Mouse (Mus musculus): ENCODE results near the gene Immp2l.
"Not testable (repeated sequence)": the region's sequence is repeated elsewhere in the genome, so short reads cannot be mapped to it uniquely, and the experiment has no call there.

The Immp2l gene

DNA sequence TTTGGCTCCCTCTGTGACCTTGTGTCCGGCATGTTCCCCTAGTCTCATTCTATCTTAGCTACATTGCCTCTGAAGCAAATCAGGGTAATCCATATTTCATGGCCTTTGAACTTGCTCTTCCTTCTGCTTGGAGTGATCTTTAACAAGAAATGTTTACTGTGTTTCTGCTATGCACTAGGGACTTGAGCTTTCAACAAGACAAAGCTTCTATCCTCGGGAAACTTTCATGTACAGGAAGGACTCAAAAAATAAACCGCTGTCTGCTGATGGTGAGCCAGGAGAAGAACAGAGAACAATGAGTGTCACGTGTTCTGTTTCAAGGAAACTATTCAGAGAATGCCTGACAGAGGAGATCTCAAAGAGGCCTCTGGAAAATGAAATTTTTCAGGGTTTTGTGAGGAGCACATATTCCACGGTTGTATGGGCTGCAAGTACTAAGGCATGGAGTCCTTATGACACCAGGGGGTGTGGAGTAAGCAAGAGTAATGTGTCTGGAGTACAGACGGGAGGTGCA, 814.5 kb downstream of the Immp2l start:
- peak; percentile 54 for DNase-seq (ENCODE audit: inconsistent ontology term)

DNA sequence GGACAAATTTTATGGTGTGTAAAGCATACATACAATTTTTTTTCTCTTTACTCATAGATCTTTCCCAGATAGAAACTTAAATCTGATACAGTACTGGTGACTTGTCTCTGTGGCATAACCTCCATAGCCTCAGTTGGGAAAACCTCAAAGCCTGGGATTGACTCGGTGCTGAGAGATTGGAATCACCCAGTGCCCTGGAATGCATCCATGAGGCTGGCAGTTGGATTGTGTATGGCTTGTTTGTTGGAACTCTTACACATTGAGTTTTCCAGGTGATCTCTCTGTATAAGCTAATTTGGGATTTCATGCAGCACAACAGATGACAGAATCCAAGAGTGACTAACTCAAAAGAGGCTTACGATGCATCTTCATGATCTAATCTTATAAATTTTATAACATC, 815.4 kb downstream of the Immp2l start:
- DNase-seq (ENCODE audit: inconsistent ontology term), result peak; percentile 2

DNA sequence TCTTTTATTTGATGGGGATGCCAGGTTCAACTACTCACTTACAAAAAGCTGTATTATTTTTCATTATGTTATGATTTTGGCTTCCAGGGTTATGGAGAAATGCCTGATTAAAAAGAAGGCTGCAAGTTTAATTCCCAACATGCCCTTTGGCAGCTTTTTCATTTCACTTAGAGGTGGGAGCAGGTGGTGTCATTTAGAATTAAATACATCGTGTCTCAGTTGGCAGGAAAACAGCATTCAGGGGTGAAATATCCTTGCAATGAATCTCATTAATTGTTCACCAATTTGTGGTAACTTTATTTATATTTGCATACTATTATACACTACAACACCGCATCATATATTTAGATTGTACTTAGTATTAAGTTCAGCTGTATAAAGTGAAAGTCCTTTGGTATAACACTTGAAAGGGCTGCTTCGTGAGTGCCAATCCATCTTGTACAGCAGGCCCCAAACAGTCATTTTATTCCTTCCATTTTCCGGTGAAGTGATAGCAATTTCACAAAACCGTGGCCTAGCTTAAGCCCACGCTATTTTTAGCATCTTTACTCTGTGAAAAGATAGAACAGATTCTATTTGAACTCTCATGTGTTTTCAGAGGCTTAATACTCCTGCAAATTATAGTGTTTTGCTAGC, 818.9 kb downstream of the Immp2l start:
- no peak for DNase-seq (ENCODE audit: inconsistent ontology term)

DNA sequence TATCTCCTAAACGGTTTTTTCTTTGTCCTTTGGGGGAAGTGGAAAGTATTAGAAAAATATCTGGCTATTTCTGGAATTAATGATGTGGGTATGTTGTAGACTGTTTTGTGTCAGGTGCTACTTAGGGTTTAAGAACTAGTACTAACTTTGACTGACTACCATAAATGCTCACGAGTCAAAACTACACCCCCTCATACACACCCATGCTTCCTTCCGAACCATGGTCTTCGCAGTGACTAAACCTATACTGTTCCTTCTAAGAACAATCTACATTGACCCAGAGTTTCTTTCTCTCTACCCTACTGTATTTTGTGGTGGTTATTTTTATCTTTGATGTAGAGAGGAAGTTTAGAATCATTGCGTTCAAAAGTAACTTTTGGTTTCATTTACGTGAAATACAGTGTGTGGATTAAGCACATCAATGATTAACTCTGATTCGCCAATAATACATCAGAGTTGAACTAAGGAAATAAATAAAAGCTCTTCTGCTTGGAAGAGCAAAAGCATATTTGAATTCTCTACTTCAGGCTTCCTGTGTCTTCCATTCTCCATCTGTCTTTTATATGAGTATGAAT, 828.1 kb downstream of the Immp2l start:
- DNase-seq (ENCODE audit: inconsistent ontology term), result no peak

DNA sequence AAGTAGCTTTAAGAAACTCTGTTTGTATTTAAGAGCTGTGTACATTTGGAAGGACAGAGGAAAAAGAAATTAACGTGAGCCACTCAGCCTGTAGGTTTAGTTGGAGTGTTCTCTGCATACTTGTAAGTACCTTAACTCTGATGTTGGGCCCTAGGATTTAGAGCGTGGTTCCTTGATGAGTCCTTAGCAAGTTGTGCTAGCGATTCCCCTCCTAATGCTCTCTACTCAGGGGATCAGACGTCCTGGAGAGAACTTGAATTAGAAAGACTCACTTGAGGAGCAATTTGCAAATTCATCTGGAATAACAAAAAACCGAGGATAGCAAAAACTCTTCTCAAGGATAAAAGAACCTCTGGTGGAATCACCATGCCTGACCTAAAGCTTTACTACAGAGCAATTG, 835.8 kb downstream of the Immp2l start:
- DNase-seq (ENCODE audit: inconsistent ontology term), result not testable (repeated sequence)

DNA sequence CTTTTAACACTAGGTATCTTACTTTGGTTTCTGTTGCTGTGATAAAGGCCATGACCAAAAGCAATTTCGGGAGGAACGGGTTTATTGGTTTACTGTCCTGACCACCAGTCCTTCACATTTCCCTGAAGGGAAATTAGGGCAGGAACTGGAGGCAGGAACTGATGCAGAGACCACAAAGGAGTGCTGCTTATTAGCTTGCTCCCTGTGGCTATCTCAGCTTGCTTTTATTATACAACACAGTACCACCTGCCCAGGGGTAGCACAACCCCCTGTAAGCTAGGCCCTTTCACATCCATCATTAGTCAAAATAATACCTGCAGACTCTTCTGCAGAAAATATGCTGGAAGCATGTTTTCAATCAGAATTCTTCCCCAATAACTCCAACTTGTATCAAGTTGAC, 844.4 kb downstream of the Immp2l start:
- DNase-seq (ENCODE audit: inconsistent ontology term), result no peak

DNA sequence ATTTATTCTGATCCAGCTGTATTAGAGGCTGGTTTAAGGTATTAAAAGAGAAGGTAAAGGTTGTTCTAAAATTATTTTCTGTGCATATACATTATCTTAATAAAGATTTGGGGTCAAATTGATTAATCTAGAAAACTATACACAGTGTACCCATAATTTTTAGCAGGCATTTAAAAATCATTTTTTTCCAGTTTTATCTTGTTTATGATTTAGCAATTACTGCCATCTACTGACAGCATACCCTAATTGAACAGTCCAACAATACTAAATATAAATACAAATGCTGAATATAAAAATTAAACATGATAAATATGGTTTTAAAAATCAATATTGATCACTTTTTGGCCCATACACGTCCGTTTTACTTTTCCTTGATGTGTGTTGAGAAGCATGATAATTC, 850.1 kb downstream of the Immp2l start:
- no peak for DNase-seq (ENCODE audit: inconsistent ontology term)

DNA sequence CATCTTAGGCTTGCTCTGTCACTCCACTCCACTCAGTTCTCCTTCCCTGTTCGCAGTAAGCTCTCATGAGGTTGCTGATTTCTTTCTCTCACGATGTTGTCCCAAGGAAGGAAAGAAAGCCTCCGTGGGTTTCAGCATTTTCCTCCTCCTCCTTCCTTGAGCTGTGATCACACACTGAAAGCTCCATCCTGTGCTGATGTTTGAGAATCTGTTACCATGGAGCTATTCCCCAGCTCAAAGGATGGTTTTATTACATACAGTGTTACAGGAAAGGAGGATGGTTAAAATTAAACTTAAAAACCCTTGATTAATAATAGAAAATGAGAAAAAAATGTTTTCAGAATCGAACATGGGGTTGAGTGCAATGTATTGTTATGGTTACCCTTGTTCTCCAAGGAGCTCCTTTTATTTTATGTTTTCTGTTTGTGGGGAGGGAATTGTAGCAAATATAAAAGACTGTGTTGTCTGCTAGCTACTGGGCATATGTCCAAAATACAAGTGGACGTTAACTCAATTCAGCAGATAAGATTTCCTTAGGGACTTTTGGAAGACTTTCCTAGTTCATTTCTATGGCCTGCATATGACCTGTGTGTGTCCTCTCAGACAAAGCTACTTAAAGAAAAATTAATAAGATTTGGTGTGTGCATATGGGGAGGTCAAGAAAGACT, 853.5 kb downstream of the Immp2l start:
- DNase-seq (ENCODE audit: inconsistent ontology term), result no peak

DNA sequence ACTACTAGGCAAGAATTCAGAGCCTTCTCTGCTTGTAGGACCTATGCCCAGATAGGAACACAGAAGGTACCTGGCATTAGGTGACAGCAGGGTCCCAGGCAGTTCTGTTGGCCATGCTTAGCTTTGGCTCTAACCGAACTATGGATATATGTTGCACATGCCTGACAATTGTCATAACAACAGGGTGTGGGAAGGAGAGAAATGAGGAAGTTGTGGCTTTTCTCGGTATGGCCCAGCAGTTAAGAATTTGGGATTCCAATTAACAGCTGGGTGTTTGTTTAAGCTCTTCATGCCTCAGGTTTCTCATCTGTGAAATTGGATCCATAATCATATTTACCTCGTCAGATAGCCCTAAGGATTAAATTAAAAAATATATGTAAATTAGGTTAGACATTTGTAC, 854.6 kb downstream of the Immp2l start:
- DNase-seq (ENCODE audit: inconsistent ontology term), result no peak

DNA sequence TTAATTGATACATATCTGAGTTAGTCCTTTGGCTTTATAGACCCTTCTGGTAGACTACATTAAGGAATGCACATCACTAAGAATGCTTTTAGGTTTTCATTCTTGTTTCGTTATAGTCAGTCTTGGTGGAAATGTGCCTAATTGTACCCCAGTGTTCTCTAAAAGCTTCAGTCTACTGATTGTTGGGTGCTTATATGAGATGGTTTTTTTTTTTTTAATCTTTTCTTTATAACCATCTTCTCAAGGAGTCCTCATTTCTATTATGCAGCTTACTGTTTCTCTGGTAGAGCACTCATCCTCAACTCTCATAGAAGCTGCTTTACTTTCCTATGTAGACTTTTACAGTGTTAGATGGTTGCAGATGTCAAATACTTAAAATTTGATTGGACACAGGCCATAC, 855.1 kb downstream of the Immp2l start:
- DNase-seq (ENCODE audit: inconsistent ontology term), result no peak

DNA sequence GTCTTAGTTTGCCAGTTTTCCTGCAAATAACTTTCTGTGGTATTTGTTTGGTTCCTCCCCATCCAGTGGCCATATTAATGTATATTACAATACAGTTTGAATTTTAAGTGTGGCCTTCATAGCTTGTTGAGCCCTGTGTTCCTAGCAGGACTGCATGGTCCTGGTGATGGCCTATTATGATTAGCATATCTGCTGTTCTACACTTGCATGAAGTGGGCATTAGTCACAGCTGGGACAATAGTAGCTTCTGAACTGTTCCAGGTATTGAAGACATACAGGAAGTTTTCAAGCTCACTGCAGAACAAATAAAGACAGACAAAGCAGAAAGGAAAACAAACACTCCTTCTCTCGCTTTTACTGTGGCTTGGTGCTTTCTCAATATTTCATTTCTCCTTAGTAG, 855.5 kb downstream of the Immp2l start:
- no peak for DNase-seq (ENCODE audit: inconsistent ontology term)

DNA sequence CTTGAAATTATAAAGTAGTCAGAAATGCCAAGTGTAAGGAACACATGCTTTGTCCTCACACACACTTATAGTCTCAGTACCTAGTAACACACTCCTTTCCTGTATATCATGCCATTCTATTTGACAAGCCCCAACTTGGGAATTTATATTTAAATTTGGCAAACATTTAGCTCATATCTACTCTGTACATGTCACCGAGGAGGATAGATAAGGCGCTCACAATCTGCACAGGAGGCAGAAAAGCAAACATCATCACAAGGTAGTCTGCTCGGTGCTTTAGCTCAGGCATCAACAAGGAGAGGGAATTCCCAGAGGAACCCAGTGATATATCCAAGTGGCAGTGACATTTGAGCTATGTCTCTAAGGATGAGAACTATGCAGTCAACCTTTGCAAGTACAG, 856.9 kb downstream of the Immp2l start:
- DNase-seq (ENCODE audit: inconsistent ontology term), result no peak

DNA sequence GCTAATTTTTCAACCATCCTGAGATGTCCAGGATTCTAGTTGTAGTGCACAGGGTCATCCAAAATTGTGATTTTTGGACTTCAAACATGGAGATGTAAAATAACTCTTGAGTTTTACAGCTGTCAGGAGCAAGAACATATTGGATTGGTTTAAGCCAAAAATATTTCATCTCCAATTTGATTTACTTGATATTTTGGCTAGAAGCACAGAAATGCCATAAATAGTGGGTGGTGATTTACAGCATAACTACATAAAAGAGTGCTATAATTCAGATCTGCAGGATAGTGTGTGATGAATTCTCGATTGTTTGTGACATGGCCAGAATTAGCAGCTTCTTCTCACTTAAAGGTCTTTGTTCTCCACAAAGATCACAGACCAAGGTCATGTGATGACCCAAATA, 884.1 kb downstream of the Immp2l start:
- no peak for DNase-seq (ENCODE audit: inconsistent ontology term)

DNA sequence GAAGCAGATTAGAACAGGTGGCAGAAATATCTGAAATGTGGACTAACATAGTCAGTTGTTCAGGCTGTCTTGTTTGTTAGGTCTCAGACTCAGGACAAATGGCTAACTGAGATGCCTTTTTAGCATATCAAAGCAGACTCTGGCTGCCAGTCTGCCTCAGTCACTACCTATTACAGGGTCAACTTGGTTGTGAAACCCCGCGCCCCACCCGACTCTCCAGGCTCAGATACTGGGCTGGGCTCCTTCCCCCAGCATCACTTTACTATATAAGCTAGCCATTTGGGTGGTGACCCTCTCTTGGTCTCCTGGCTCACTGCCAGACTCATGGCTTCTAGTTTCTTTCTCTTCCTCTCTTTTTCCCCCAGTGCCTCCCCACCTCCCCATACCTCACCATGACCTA, 887.7 kb downstream of the Immp2l start:
- no peak for DNase-seq (ENCODE audit: inconsistent ontology term)

DNA sequence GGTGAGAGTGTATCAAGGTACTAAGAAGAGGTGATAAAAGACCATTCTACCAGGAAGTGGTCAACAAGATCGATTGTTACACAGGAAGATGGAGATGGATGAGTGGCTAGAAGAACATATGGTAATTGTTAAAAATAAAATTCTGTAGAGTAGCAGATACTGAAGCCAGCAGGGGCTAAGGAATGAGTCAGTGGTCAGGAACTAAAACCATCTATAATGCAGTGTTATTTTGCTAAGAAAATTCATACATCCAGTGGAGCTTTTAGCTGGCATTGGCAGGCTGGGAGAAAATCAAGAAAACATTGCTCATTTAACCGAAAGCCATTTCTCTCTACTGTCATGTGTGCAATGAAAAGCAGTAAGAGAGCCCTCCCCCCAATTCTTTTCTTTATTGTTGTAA, 913.9 kb downstream of the Immp2l start:
- DNase-seq (ENCODE audit: inconsistent ontology term), result no peak

DNA sequence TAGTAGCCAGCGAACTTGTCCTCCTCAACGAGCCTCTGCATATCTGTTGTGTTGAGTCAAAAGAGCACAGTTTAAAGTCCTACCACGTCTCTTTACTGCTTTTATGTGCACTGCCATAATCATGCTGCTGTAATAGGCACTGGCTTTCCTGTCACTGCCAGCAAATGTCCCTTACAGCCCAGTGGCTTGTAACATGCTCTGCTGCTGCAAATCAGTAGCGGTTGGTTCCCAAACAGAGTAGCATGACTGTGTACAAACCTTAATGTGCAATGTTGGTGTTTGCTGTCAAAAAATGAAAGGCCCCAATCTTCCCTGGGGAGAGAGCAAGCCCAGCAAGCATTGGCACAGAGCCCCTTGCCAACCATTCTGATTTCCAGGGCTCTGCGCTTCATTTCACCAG, 918.0 kb downstream of the Immp2l start:
- no peak for DNase-seq (ENCODE audit: inconsistent ontology term)

DNA sequence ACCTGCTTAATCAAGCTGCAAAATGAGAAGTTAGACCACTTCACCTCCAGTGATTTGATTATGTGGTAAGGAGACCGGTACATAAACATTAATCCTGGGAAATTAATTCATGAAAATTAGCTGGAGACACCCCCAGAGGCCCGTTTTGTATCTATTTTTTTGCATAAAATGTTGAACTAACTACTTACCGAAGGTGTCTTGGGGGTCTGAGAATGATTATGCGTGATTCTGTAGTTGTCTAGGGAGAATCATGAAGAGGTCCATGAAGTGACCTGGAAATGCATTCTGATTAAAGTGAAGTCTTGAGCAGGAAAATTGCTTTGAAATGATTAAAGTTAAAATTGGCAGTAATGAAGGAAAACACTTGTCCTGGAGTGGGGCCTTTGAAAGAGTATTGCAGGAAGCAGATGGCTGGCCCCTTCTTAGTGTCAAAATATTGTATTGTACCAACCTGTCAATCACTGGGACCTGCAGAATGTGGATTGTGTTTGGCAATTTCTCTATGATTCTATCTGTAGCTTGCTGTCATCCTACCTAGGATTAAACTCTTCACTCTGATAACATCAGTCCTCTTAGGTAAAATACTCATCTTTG, 920.3 kb downstream of the Immp2l start:
- no peak for DNase-seq (ENCODE audit: inconsistent ontology term)

DNA sequence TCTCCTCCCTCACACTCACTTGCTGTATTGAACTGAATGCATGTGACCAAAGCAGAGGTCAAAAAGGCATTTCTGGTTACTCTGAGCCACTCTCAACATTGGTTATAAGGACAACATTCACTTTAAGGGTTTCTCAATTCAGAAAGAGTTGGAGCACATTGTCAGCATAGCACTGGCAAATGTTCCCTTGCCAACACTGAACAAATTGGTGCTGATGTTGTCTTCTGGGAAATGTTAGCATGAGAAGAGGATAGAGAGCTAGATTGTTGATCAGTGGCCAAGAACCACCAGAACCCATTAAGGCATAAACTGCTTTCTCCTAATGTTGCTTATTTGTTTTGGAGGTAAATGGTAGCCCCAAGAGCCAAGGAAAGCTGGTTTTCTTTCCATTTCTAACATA, 922.6 kb downstream of the Immp2l start:
- DNase-seq (ENCODE audit: inconsistent ontology term), result peak; percentile 57

DNA sequence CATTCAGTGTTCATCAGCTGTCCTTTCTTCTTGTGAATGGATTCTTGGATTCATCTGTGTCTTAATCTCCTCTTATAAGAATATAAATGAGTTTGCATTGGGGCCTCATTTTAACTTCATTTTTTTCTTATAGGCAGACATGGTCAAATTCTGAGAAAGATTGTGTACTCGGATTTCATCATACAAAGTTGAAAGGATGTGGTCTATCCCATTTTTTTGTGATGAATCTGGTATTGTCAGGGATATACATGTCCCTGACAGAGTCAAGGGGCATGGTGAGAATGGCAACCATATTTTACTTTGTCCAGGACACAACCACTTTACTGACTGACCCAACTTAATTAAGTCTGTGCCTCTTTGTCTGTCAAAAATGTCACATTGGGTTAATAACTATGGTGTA, 925.5 kb downstream of the Immp2l start:
- no peak for DNase-seq (ENCODE audit: inconsistent ontology term)

DNA sequence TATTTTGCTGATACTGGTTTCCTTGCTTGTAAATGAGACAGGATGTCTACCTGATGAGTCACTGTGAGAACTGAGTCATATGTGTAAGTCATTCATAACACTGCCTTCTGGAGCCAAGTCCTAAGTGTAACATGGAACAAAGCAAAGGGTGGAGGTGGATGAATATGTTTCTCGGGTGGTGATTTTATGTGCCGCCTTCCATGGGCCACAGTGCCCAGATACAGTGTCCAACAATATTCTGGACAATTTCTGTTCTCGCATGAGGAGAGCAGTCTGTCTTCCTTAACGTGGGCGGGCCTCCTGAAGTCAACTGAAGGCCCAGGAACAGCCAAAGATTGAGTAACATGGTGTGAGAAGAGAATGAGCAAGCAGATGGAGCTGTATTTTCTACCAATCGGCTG, 926.0 kb downstream of the Immp2l start:
- DNase-seq (ENCODE audit: inconsistent ontology term), result peak; percentile 83

DNA sequence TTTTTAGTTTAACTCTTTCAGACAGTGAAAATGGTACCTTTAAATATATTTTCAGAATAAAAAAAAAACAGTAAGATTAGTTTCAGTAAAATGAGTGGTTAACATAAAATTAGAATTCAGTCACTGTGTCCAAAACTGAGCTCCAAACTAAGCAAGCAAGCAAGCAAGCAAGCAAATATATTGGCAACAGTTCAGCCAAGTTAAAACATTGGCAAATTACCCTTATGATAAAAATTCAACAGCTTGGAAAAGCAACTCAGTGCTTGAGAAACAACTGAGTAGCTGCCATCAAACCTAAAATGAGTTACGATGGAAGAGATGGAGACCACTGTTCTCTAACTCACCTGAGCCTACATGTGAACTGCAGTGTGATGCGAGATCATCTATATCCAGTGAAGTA, 926.8 kb downstream of the Immp2l start:
- no peak for DNase-seq (ENCODE audit: inconsistent ontology term)

DNA sequence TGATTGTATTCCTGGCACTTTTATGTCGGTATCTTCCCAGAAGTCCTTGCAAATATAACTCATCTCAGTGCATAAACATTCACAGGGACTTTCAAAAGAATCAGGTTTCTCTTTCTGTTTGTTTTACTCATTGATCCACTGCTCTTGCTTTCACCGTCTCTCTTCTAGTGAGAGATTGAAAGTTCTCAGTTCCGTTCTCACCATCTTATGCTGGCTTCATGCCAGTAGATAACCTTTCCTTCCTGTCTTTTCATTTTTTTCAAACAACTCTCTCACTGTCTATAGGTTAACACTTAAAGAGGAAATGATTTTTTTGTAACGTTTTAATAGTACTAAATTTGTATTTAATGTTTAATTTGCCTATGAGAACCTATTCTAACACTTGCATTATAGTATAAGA, 937.1 kb downstream of the Immp2l start:
- DNase-seq (ENCODE audit: inconsistent ontology term), result no peak

DNA sequence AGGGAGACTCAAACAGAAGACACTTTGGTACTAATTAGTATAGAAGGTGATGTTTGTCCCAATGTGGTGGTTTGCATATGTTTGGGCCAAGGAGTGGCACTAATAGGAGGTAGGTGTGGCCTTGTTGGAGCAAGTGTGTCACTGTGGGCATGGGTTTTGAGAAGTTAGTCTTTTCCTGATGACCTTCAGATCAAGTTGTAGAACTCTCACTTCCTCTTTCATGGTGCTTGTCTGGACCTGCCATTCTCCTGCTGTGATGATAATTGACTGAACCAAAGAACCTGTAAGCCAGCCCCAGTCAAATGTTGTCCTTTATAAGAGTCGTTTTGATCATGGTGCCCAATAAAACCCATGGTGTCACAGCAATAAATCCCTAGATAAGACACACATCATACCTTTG, 967.5 kb downstream of the Immp2l start:
- no peak for DNase-seq (ENCODE audit: inconsistent ontology term)

Data from Muller cell, postnatal 12 days (primary cell).